Mouse (Mus musculus) c-Kit-negative CD71-positive TER-119-positive erythroid progenitor cells, embryonic 14.5 days (primary cell): ENCODE data around the gene Fam151b.

Source experiments
- DNase-seq: peaks from one replicate; pipeline ENCODE4 v3.0.0-alpha.2; 2013; ENCODE audit warnings: low read depth, low spot score

The Fam151b gene

GRCm38 (mm10) chr13:92483852-92484463 lies at the start of gene Fam151b:
Fam151b (minus strand) TSS chr13:92484015.
- DNase-seq, result peak; percentile 70

GRCm38 (mm10) chr13:92532216-92532615 lies 48.4 kb upstream of the Fam151b start:
- no peak for DNase-seq

DNA sequence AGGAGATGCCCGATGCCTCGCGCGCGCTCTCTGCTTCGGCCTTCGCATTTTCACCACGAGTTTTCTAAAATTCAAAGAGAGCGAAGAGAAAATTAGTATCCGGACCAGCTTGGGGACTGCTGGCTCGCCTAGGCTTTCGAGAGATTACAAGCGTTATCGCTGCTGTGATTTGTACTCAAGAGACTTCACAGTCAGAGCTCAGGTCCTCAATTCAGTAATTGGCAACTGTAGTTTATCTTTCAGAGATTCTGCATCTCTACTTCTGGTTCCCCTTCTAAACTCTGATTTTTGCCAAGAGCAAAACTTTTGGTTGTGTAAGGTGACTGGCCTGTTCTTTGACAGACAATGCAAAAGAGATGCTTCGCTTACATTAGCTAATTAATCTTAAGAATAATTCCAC lies 47.4 kb upstream of the Fam151b start:
- DNase-seq, result no peak

DNA sequence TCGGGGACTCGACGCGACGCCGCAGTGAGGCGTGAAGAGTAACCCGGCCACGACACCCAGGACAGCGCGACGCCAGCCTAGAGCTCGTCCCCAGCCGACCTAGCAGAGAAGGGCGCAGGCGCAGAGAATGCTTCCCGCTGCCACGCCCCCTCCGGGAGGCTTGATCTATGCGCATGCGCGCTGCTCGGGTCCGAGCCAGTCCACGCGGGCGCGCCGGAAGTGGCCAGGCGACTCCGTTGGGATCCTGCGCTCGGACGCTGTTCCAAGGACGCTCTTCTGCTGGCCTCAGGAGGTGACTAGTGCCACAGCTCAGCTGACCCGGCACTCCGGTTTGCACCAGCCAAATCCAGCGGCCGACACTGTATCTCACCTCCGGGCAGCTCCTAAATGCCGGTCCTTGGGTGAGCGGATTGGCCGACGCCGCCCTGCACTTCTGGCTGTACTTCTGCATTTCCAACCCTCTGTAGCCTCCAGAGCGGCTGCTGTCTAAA lies 47.0 kb upstream of the Fam151b start, which contains the start of gene Zfyve16:
Gene Zfyve16 (minus strand): TSS at position 148 of the 491 bp plus-strand sequence.
- DNase-seq, result peak; percentile 86

DNA sequence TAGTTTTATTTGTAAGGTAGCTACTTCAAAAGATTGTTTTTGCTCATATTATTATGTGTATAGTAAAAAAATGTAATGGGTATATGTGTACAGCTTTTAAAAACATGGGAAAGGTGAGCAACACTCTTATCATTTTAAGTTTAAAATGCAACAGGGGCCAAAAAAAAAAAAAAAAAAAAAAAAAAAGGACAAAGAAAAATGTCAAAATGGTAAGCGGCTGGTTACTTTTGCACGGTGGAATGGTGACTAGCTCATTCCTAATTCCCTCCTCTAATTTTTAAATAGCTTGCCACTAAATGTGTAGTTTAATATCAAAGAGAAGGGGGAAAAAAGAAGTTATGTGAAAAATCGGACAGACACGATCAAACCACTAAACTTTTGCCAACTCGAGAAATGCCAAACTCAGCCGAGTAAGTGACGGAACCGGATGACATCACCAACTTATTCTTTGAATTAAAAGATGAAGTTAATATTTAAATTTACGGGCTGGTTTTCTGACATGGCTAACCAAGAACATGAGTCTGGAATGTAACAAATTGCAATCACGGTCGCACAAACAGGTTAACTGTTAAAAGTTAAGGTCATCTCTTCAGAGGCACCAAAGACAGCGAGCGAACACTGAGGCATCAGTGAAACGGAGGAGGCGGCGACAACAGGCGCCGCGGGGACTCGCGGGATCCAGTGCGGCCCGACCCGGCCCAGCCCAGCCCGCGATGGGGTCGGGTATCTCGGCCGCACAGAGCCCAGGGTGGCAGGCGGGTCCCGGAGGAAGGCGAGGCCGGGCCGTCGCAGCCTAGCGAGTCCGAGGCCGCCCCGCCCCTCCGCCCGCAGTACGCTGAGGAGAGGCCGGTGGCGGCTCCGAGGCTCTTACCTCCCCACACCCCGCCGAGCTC lies 46.3 kb upstream of the Fam151b start:
- no peak for DNase-seq

DNA sequence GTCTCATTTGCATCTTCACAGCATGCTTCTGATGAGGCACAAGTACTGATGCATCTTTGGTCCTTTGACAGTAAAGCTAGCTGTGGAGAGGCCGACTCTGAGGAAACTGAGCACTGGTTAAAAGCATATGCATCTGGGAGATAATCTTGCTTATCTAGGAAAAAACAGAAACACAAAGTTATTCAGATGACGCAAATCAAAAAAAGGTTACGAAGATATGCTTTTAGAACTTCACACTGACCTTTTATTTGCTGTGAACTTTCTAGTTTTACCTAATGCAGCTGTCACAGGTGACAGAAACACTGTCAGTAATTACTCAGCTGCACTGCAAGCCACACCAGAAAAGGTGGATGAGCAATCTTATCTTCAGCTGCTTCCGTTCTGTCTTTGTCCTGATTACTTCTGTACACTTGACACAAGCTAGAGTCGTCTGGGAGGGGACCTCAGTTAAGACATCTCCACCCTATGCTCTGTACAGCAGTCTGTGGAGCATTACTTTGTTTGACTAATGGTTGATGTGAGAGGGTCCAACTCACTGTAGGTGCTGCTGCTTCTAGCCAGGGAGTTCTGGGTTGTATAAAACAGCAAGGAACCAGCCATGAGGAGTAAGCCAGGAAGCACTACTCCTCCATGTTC lies 39.5 kb upstream of the Fam151b start:
- no peak for DNase-seq

- DNase-seq, result no peak
Measured at GRCm38 (mm10) chr13:92504871-92505270, 21.1 kb upstream of the Fam151b start.

DNA sequence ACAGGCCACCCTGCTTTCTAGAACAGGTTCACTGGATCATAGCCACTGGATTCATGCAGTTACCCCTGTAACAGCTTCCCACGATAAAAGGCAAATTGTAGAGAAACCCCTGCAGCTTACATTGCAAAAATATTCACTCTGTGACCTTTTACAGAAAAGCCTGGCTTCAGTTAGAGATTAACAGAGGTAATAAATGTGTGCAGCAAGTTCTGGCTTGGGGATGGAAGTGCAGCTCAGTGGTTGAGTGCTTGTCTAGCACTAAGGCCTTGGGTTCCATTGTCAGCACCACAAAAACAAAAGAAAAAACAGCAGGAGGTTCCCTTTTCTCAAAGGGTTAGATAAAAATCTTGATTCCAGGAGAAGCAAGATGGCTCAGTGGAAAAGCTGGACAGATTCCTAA lies 8.1 kb upstream of the Fam151b start:
- DNase-seq, result no peak

- no peak for DNase-seq
Measured at GRCm38 (mm10) chr13:92490817-92491216, 7.0 kb upstream of the Fam151b start.

DNA sequence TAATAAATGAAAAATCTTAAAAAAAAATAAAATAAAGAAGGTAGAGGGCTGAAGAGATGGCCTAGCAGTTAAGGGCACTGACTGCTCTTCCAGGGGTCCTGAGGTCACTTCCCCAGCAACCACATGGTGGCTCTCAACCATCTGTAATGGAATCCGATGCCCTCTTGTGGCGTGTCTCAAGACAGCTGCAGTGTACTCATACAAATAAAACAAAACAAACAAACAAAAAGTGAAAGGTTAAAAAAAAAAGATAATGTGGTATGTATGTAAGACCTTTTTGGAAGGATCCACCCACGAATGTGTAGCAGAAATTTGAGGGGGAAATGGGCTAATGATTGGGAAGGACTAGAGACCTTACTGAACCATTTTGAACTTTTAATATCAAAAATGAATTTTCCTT lies 467 bp downstream of the Fam151b start:
- peak; percentile 3 for DNase-seq

DNA sequence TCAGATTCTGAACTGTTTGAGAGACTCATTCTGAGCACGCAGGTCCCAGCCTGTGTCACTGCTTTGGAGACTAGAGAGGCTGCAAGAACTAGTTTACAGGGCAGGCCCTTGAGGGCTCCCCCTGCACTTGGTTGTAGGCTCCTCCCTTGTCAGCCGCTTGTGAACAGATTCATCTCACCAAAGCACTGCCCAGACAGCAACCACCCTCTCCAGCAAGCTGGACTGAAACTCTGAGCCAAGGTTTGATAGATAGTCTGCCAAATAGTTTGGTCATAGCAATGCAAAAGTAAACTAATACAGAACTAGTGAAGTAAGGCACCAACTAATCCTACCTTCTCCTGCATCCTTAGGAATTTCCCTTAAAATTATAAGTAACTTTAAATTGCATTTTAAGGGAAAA lies 13.7 kb downstream of the Fam151b start:
- no peak for DNase-seq

GRCm38 (mm10) chr13:92469381-92469780 lies 14.4 kb downstream of the Fam151b start:
- no peak for DNase-seq

DNA sequence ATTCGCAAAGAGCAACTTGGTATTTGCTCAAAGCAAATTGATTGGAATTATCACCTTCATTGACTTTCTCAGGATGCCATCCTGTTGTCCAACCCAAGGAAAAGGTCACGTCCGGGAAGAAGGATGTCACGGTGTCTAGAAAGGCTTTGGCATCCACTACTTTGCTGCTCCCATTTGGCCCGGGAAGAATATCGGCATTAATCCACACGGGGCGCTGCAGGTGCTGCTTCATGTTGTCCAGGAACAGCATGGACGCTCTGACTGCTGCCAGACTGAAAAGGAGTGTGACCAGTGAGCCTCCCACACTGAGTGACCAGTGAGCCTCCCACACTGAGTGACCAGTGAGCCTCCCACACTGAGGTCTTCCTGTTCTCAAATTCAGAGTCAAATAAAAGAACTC lies 15.9 kb downstream of the Fam151b start:
- DNase-seq, result no peak

- no peak for DNase-seq
Measured at GRCm38 (mm10) chr13:92464698-92465097, 19.1 kb downstream of the Fam151b start.

DNA sequence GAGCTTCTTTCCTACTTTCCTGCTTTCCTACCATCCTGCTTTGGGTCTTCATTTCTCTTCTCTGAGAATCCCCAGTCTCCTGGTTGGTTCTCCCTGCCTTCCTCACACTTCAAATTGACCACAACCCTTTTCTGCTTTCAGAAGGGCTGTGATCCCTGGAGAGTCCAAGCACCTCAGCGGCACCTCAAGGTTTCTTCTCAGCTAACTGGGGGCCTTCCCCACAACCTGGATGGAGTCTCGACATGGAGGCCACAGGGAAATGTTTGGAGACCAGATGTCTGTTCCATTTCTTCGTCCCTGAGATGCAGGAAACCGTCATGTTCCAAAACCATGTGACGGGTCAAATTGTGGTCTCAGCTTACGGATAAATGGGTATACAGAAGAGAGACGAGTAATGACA lies 36.9 kb downstream of the Fam151b start:
- DNase-seq, result no peak

DNA sequence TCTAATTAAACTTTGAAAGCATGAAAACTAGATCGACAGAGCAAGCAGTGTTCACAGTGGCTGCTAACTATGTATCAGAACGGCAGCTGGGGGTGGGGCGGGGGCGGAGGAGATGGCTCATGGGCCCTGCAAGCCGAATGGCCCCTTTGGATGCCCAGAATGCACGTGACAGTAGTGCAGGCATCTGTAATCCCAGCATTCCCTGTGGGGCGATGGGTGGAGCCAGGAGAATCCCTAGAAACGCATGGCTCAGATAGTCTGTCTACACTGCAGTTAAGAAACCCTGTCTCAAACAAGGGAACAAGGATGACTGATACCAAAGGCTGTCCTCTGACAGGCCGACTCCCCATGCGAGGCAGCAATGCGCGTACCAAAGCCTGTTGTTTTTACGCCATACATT lies 43.5 kb downstream of the Fam151b start:
- DNase-seq, result no peak

- no peak for DNase-seq
Measured at GRCm38 (mm10) chr13:92438656-92439055, 45.2 kb downstream of the Fam151b start.

DNA sequence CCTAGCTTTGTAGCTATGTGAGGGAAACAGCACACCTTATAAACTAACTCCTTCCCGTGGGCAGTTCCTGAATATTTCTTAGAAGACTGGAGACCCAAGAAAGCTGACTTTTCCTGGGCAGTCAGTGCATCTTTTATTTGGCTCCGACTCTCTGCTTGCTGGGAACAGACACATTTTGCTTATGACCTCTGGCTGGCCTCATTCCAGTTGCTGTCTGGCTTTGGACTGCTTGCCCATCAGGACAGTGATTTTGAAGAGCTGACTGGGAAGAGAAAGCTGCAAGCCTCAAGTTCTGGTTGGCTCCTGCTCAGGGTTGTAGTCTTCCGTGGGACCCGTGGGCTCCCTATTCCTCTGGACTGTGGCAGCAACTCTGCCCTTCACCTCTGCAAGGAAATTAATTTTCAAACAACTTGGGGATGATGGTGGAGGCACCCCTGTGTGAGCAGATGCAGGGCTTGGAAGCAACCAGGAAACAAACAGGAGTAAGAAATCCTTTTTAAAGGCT lies 56.4 kb downstream of the Fam151b start:
- no peak for DNase-seq

- DNase-seq, result no peak
Measured at GRCm38 (mm10) chr13:92426294-92427051, 57.3 kb downstream of the Fam151b start.

- DNase-seq, result no peak
Measured at GRCm38 (mm10) chr13:92425758-92426264, 58.0 kb downstream of the Fam151b start, which contains the start of gene Ankrd34b. Ankrd34b (plus strand) TSS chr13:92425896.

DNA sequence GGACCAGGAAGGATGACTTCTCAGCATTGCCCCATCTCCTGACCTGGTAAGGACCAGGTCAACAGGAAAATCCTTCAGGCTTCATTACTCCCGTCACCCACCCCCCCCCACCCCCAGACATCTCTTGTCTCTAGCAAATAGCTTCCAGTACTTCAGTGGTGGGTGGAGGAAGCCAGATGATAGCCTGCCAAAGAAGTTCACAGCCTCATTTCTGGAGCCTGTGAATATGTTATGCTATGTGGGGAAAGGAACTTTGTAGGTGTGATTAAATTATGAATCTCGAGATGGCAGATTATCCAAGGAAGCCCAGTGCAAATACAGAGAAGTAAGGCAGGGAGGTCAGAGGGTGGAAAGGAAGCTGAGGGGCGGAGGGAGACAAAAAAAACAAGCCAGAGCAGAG lies 60.1 kb downstream of the Fam151b start:
- no peak for DNase-seq
